Mouse (Mus musculus) limb, embryonic 14.5 days (tissue): ENCODE measurements around the gene Stag1. TPM values are rescaled to one million over a fixed set of nuclear protein-coding genes. Genes with fewer than 3 reads are reported as not detected.

Experiments
- ATAC-seq: fragments of 200-750 bp; cut with Nextera tagmentation; 2 replicates; pipeline ENCODE4 v1.8.0; 2017; ENCODE audit warnings: low read depth, moderate number of reproducible peaks, moderate TSS enrichment; ENCODE audit not compliant: low FRiP score
- DNase-seq: peaks from one replicate; pipeline ENCODE4 v3.0.0-alpha.2; 2015; ENCODE audit warnings: low spot score
- H3K27ac ChIP-seq: fragments of 300-500 bp; sonication (generic); replicated peaks from 2 replicates; pipeline ENCODE4 v1.5.1; 2014; ENCODE audit warnings: low read depth, mild to moderate bottlenecking, low read length, moderate library complexity, mixed read lengths
- H3K27me3 ChIP-seq: fragments of 300-500 bp; sonication (generic); 2 replicates; pipeline ENCODE4 v1.6.1; 2014; ENCODE audit warnings: low read length, mixed read lengths; ENCODE audit not compliant: control insufficient read depth, insufficient read depth
- H3K36me3 ChIP-seq: fragments of 300-500 bp; sonication (generic); 2 replicates; pipeline ENCODE4 v1.6.1; 2014; ENCODE audit warnings: mild to moderate bottlenecking, low read length, moderate library complexity, mixed read lengths; ENCODE audit not compliant: control insufficient read depth, insufficient read depth
- H3K4me1 ChIP-seq: fragments of 300-500 bp; sonication (generic); 2 replicates; pipeline ENCODE4 v1.6.1; 2014; ENCODE audit warnings: antibody characterized with exemption, low read length, mixed read lengths; ENCODE audit not compliant: control insufficient read depth, insufficient read depth
- H3K4me2 ChIP-seq: fragments of 300-500 bp; sonication (generic); replicated peaks from 2 replicates; pipeline ENCODE4 v1.6.1; 2014; ENCODE audit warnings: low read depth, mild to moderate bottlenecking, low read length, moderate library complexity; ENCODE audit not compliant: severe bottlenecking
- H3K4me3 ChIP-seq: fragments of 300-500 bp; sonication (generic); replicated peaks from 2 replicates; pipeline ENCODE4 v1.5.1; 2014; ENCODE audit warnings: low read length
- H3K9ac ChIP-seq: fragments of 300-500 bp; sonication (generic); 2 replicates; pipeline ENCODE4 v1.6.1; 2014; ENCODE audit warnings: mild to moderate bottlenecking, low read depth, low read length, moderate library complexity; ENCODE audit not compliant: severe bottlenecking
- H3K9me3 ChIP-seq: fragments of 300-500 bp; sonication (generic); 2 replicates; pipeline ENCODE4 v1.6.1; 2016; ENCODE audit warnings: low read length; ENCODE audit not compliant: control insufficient read depth
- POLR2A ChIP-seq: fragments of 200-500 bp; IDR thresholded peaks from 2 replicates; pipeline ENCODE4 v1.8.0; 2012; ENCODE audit warnings: inconsistent platforms, mild to moderate bottlenecking, moderate library complexity, borderline replicate concordance; ENCODE audit not compliant: insufficient read depth, insufficient read length; ENCODE audit errors: extremely low read depth
- WGBS: fragments of 180-500 bp; shearing (Covaris S2); extraction: QIAGEN DNeasy Blood & Tissue Kit; methylation state at CpG from one replicate; pipeline ENCODE4 v1.1.7; 2014; 5-methylcytosine and 5-hydroxymethylcytosine counted together
- polyA plus RNA-seq, 2 experiments: library from polyadenylated mRNA; depleted of rRNA in 1 of 2; stranded (reverse) in 1 of 2; unstranded in 1 of 2; fragments of >200 nt; fragmentation: Nextera tagmentation in 1 of 2; extraction: Ambion mirVana in 1 of 2; gene quantifications; 2 replicates each; pipeline versions ENCODE4 v1.2.1 to v1.2.3; 2012 to 2014

Stag1 gene
- polyA plus RNA-seq (2012; rRNA removed) (23.9 and 35.0 TPM in 2 replicates), polyA plus RNA-seq (2014; fragmentation: Nextera tagmentation; extraction: Ambion mirVana) (45.5 and 50.9 TPM in 2 replicates)

- ATAC-seq, result no peak
- 86% methylated on average over 8 of the region's 8 CpGs for WGBS
Measured at GRCm38 (mm10) chr9:100597546-100597945, at the start of gene Stag1. Stag1 (plus strand) TSS chr9:100597798.

GRCm38 (mm10) chr9:100548313-100548712, 49.3 kb upstream of the Stag1 start:
- no peak overlapping the region for H3K4me3 ChIP-seq
- 0 out of 2 replicates have a peak, but pooled peaks cover 6% of the 10 kb centered on the region for H3K9me3 ChIP-seq
- no peak overlapping the region for H3K27ac ChIP-seq
- peaks cover 9% of the 10 kb centered on the region; the same call in 1 of the 2 replicates for H3K4me1 ChIP-seq
- DNase-seq (no peak), ATAC-seq (no peak)
- no peak overlapping the region for H3K9ac ChIP-seq
- H3K4me2 ChIP-seq, result no peak overlapping the region
- 95% methylated on average over 2 of the region's 2 CpGs for WGBS
- no peak for TF ChIP-seq POLR2A
- H3K27me3 ChIP-seq, result no peaks in the 10 kb centered on the region
- no peaks in the 10 kb centered on the region for H3K36me3 ChIP-seq

More at GRCm38 (mm10) chr9:100597546-100597945, at the start of gene Stag1:
- Histone ChIP-seq H3K9ac (no peak within 1 kb of the TSS), H3K4me2 (no peak within 1 kb of the TSS), H3K4me1 (peaks cover 5% of the 10 kb centered on the region; the same call in 1 of the 2 replicates), H3K36me3 (no peaks in the 10 kb centered on the region), H3K27me3 (no peaks in the 10 kb centered on the region), H3K9me3 (no peaks in the 10 kb centered on the region), H3K4me3 (no peak within 1 kb of the TSS), H3K27ac (no peak within 1 kb of the TSS)
- no peak for TF ChIP-seq POLR2A
- DNase-seq, result no peak

- ATAC-seq (no peak), DNase-seq (no peak)
- 59% methylated on average over 5 of the region's 5 CpGs for WGBS
- no peaks in the 10 kb centered on the region for H3K36me3 ChIP-seq
- H3K4me3 ChIP-seq, result no peak overlapping the region
- H3K9ac ChIP-seq, result no peak overlapping the region
- no peaks in the 10 kb centered on the region for H3K4me1 ChIP-seq
- no peak overlapping the region for H3K27ac ChIP-seq
- no peaks in the 10 kb centered on the region for H3K9me3 ChIP-seq
- H3K4me2 ChIP-seq, result no peak overlapping the region
- TF ChIP-seq POLR2A, result no peak
- no peaks in the 10 kb centered on the region for H3K27me3 ChIP-seq
Measured at GRCm38 (mm10) chr9:100555686-100556085, 41.9 kb upstream of the Stag1 start.

GRCm38 (mm10) chr9:100558023-100558573, 39.5 kb upstream of the Stag1 start:
- Histone ChIP-seq H3K9ac (no peak overlapping the region), H3K4me2 (no peak overlapping the region), H3K4me3 (no peak overlapping the region), H3K27ac (no peak overlapping the region), H3K36me3 (no peaks in the 10 kb centered on the region), H3K27me3 (no peaks in the 10 kb centered on the region), H3K9me3 (no peaks in the 10 kb centered on the region), H3K4me1 (no peaks in the 10 kb centered on the region)
- TF ChIP-seq POLR2A, result no peak
- WGBS, result 80% methylated on average over 4 of the region's 4 CpGs
- ATAC-seq (no peak), DNase-seq (no peak)

DNA sequence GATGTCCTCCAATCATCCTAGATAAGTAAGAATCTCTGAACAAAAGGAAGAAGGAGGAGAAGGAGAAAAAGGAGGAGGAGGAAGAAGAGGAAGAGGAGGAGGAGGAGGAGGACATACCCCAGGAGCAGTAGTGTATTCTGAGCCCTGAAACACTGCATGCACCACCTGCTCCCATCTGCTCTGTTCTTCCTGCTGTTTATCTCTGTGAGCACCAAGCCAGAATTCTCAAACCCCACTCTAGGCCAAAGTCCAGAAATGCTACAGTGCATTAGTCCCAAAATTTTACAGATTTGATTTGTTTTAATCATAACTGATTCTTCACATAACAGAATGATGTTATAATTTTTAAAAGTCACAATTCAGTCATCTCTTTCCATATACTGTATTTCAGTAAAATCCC, 38.6 kb upstream of the Stag1 start:
- no peak overlapping the region for H3K27ac ChIP-seq
- no peaks in the 10 kb centered on the region for H3K9me3 ChIP-seq
- H3K4me3 ChIP-seq, result no peak overlapping the region
- no peak overlapping the region for H3K4me2 ChIP-seq
- no peaks in the 10 kb centered on the region for H3K27me3 ChIP-seq
- DNase-seq, result no peak
- H3K9ac ChIP-seq, result no peak overlapping the region
- no peaks in the 10 kb centered on the region for H3K4me1 ChIP-seq
- ATAC-seq, result no peak
- no peak for TF ChIP-seq POLR2A
- no peaks in the 10 kb centered on the region for H3K36me3 ChIP-seq
